Mouse (Mus musculus) cortical plate, adult 2 months (tissue): ENCODE data around the gene Camta1.

Experiments used
- CTCF ChIP-seq: fragments of 200-500 bp; IDR thresholded peaks from 2 replicates; pipeline ENCODE4 v1.5.1; 2011; ENCODE audit warnings: mild to moderate bottlenecking, control low read depth, low read length; ENCODE audit not compliant: insufficient read depth; ENCODE audit errors: extremely low read depth
- POLR2A ChIP-seq: fragments of 200-500 bp; IDR thresholded peaks from 2 replicates; pipeline ENCODE4 v1.6.1; 2011; ENCODE audit warnings: mild to moderate bottlenecking, low read length, control low read depth; ENCODE audit not compliant: insufficient read depth; ENCODE audit errors: extremely low read depth

- TF ChIP-seq POLR2A (no peak), CTCF (peak; percentile 25)
These were observed 646.5 kb downstream of the Camta1 start for GRCm38 (mm10) chr4:151215179-151215578.
